Mouse (Mus musculus) R1 (cell line): Measurements from ENCODE around the gene Kcnq1.

Experiments used
- DNase-seq: peaks from one replicate; pipeline ENCODE4 v3.0.0-alpha.2; 2018; ENCODE audit warnings: low read depth, low spot score

The Kcnq1 gene

GRCm38 (mm10) chr7:143364092-143364832 is 258.1 kb downstream of the Kcnq1 start:
- no peak for DNase-seq

- no peak for DNase-seq
Observed at GRCm38 (mm10) chr7:143364969-143365839, 259.0 kb downstream of the Kcnq1 start.

- no peak for DNase-seq
Observed at GRCm38 (mm10) chr7:143367366-143368266, 261.5 kb downstream of the Kcnq1 start.

- DNase-seq: no peak
Observed at GRCm38 (mm10) chr7:143368267-143368643, 262.1 kb downstream of the Kcnq1 start.

GRCm38 (mm10) chr7:143371336-143371735 is 265.2 kb downstream of the Kcnq1 start:
- no peak for DNase-seq

- DNase-seq: no peak
Observed at GRCm38 (mm10) chr7:143373265-143373664, 267.1 kb downstream of the Kcnq1 start.

- DNase-seq: peak; percentile 20
Observed at GRCm38 (mm10) chr7:143375945-143376344, 269.8 kb downstream of the Kcnq1 start.

GRCm38 (mm10) chr7:143380466-143381073 is 274.4 kb downstream of the Kcnq1 start:
- no peak for DNase-seq

GRCm38 (mm10) chr7:143386632-143387031 is 280.5 kb downstream of the Kcnq1 start:
- DNase-seq: no peak

GRCm38 (mm10) chr7:143388783-143389695 is 282.9 kb downstream of the Kcnq1 start:
- DNase-seq: no peak

GRCm38 (mm10) chr7:143389860-143390259 is 283.7 kb downstream of the Kcnq1 start:
- DNase-seq: no peak

GRCm38 (mm10) chr7:143390277-143390948 is 284.3 kb downstream of the Kcnq1 start:
- DNase-seq: no peak

- DNase-seq: no peak
Observed at GRCm38 (mm10) chr7:143395113-143395563, 289.0 kb downstream of the Kcnq1 start.

GRCm38 (mm10) chr7:143399756-143400155 is 293.6 kb downstream of the Kcnq1 start:
- no peak for DNase-seq

- peak; percentile 21 for DNase-seq
Observed at GRCm38 (mm10) chr7:143400599-143400998, 294.4 kb downstream of the Kcnq1 start.

GRCm38 (mm10) chr7:143401429-143402016 is 295.4 kb downstream of the Kcnq1 start:
- no peak for DNase-seq

GRCm38 (mm10) chr7:143404296-143404695 is 298.1 kb downstream of the Kcnq1 start:
- DNase-seq: no peak

GRCm38 (mm10) chr7:143407931-143408501 is 301.9 kb downstream of the Kcnq1 start:
- no peak for DNase-seq

- no peak for DNase-seq
Observed at GRCm38 (mm10) chr7:143408615-143409021, 302.5 kb downstream of the Kcnq1 start.
